Mouse (Mus musculus) macrophage (primary cell): Measurements from ENCODE around the gene Rilpl1. TPM values are rescaled to one million over a fixed set of nuclear protein-coding genes. Genes with fewer than 3 reads are reported as not detected.

Source experiments
- H3K27ac ChIP-seq: fragments of 350-480 bp; formaldehyde crosslinking; 2 replicates; pipeline ENCODE4 v1.9.0; 2021
- H3K36me3 ChIP-seq: fragments of 350-480 bp; formaldehyde crosslinking; 2 replicates; pipeline ENCODE4 v1.9.0; 2021; ENCODE audit errors: inconsistent target
- H3K4me3 ChIP-seq: fragments of 350-480 bp; formaldehyde crosslinking; 2 replicates; pipeline ENCODE4 v1.9.0; 2021; ENCODE audit errors: inconsistent target
- H3K79me2 ChIP-seq: fragments of 350-480 bp; formaldehyde crosslinking; 2 replicates; pipeline ENCODE4 v1.9.0; 2021; ENCODE audit errors: inconsistent target
- WGBS: methylation state at CpG from one replicate; pipeline ENCODE4 v1.1.7; 2026; ENCODE audit warnings: inconsistent platforms; ENCODE audit not compliant: missing documents; 5-methylcytosine and 5-hydroxymethylcytosine counted together
- polyA plus RNA-seq: library from polyadenylated mRNA; stranded (reverse); fragments of 250-400 nt; gene quantifications from 3 replicates; pipeline ENCODE4 v1.2.4, GENCODE M21; 2018; ENCODE audit warnings: inconsistent platforms

The Rilpl1 gene
- polyA plus RNA-seq, 1 experiment from 2014 or later, result 9.6 TPM

DNA sequence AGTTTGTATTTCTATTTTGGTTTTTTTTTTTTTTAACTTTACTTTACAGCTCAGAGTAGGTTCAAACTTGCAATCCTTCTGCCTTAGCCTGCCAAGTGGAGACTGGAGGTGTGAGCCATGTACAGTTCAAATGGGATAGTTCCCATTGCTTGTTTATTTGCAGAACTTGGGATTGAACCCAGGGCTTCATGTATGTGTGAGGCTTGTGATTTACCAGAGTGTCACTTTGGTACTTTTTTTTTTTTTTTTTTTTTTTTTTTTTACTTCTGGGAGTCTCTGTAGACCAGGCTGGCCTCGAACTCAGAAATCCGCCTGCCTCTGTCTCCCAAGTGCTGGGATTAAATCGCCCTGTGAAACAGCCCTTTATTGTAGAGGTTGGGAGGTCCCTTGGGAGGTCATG lies 87.0 kb downstream of the Rilpl1 start:
- 79% methylated on average over 3 of the region's 3 CpGs for WGBS
- Histone ChIP-seq H3K36me3 (peaks cover 5% of the 10 kb centered on the region; the same call in 1 of the 2 replicates), H3K4me3 (peak overlapping the region; percentile 49; the same call in 1 of the 2 replicates), H3K27ac (peak overlapping the region; percentile 81), H3K79me2 (peaks cover 59% of the 10 kb centered on the region)

Other genes with a start within 250 kb of the Rilpl1 start
- 1.4 to 2.4 TPM (median 2.1 TPM) in 3 replicates for gene Mphosph9, start 203.4 kb downstream of the Rilpl1 start, polyA plus RNA-seq
- gene 2810006K23Rik, start 203.3 kb downstream of the Rilpl1 start, polyA plus RNA-seq, result 10.0 to 15.0 TPM (median 13.1 TPM) in 3 replicates
- 42.3 to 77.9 TPM (median 75.7 TPM) in 3 replicates for gene Cdk2ap1, start 168.3 kb downstream of the Rilpl1 start, polyA plus RNA-seq
- 29.7 to 66.6 TPM (median 32.9 TPM) in 3 replicates for gene Sbno1, start 105.4 kb downstream of the Rilpl1 start, polyA plus RNA-seq
- 41.0 to 134 TPM (median 67.4 TPM) in 3 replicates for gene Kmt5a, start 91.5 kb downstream of the Rilpl1 start, polyA plus RNA-seq
- 47.7 to 134 TPM (median 74.0 TPM) in 3 replicates for gene Rilpl2, start 53.0 kb downstream of the Rilpl1 start, polyA plus RNA-seq
- 30.6 to 47.7 TPM (median 30.7 TPM) in 3 replicates for gene Snrnp35, start 48.3 kb downstream of the Rilpl1 start, polyA plus RNA-seq
- 260 to 815 TPM (median 355 TPM) in 3 replicates for gene Tmed2, start 9.3 kb upstream of the Rilpl1 start, polyA plus RNA-seq
- gene Ddx55, start 21.5 kb upstream of the Rilpl1 start, polyA plus RNA-seq, result 6.2 to 9.1 TPM (median 7.9 TPM) in 3 replicates
- gene Eif2b1, start 47.7 kb upstream of the Rilpl1 start, polyA plus RNA-seq, result 16.2 to 38.1 TPM (median 19.2 TPM) in 3 replicates
- gene Gtf2h3, start 47.7 kb upstream of the Rilpl1 start, polyA plus RNA-seq, result 5.6 to 14.5 TPM (median 10.6 TPM) in 3 replicates
- 14.2 to 23.3 TPM (median 18.9 TPM) in 3 replicates for gene Atp6v0a2, start 97.2 kb upstream of the Rilpl1 start, polyA plus RNA-seq
- gene Dnah10, start 193.7 kb upstream of the Rilpl1 start, polyA plus RNA-seq, result not detected in 3 replicates